Mouse (Mus musculus) ES-E14 (cell line): ENCODE measurements around the gene Slco1a1.

ENCODE experiments used
- CHD2 ChIP-seq: IDR thresholded peaks from 2 replicates; pipeline ENCODE4 v1.6.1; 2014; ENCODE audit warnings: mild to moderate bottlenecking, low read depth, low read length, inconsistent platforms
- MAFK ChIP-seq: IDR thresholded peaks from 2 replicates; pipeline ENCODE4 v1.6.1; 2014; ENCODE audit warnings: mild to moderate bottlenecking, low read depth, low read length, inconsistent platforms; ENCODE audit not compliant: insufficient read depth

DNA sequence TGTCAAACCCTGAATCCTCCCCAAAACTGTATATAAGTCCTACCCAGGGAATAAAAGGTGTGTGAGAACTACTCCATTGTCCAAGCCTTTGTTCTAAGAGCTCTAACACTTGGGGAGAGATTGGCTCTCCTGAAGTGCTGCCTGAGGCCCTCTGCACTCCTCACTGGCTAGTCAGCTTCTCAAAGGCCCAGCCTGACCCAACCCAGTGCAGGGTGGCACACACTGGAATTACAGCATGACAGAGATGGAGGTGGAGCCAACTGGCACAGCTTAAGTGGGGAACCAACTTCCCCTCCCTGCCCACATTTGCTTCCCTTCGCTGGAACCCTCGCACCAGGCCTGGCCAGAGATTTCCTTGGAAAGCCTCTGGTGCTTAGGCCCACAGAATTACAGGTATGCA, 48.6 kb downstream of the Slco1a1 start:
- TF ChIP-seq CHD2 (no peak), MAFK (no peak)
